Mouse (Mus musculus) midbrain, embryonic 16.5 days (tissue): ENCODE data around the gene Gsk3a. TPM values are rescaled to one million over a fixed set of nuclear protein-coding genes. Genes with fewer than 3 reads are reported as not detected.
A peak's percentile ranks its signal among the peaks of the same experiment; 100 is the strongest.

Source experiments
- ATAC-seq: fragments of 200-750 bp; cut with Nextera tagmentation; 2 replicates; pipeline ENCODE4 v1.8.0; 2017; ENCODE audit warnings: moderate TSS enrichment
- H3K27ac ChIP-seq: fragments of 300-500 bp; sonication (generic); 2 replicates; pipeline ENCODE4 v1.5.1; 2014; ENCODE audit warnings: mild to moderate bottlenecking, low read length, mixed read lengths
- H3K27me3 ChIP-seq: fragments of 300-500 bp; sonication (generic); 2 replicates; pipeline ENCODE4 v1.6.1; 2014; ENCODE audit warnings: low read depth, low read length, mixed read lengths; ENCODE audit not compliant: control insufficient read depth, insufficient read depth
- H3K36me3 ChIP-seq: fragments of 300-500 bp; sonication (generic); 2 replicates; pipeline ENCODE4 v1.6.1; 2014; ENCODE audit warnings: mild to moderate bottlenecking, low read length, moderate library complexity, mixed read lengths; ENCODE audit not compliant: control insufficient read depth, insufficient read depth
- H3K4me1 ChIP-seq: fragments of 300-500 bp; sonication (generic); 2 replicates; pipeline ENCODE4 v1.6.1; 2014; ENCODE audit warnings: mild to moderate bottlenecking, low read length, mixed read lengths; ENCODE audit not compliant: control insufficient read depth, insufficient read depth
- H3K4me2 ChIP-seq: fragments of 300-500 bp; sonication (generic); 2 replicates; pipeline ENCODE4 v1.6.1; 2014; ENCODE audit warnings: mild to moderate bottlenecking, low read length, mixed read lengths
- H3K4me3 ChIP-seq: fragments of 300-500 bp; sonication (generic); 2 replicates; pipeline ENCODE4 v1.5.1; 2014; ENCODE audit warnings: low read depth, mild to moderate bottlenecking, low read length, moderate library complexity, mixed read lengths
- H3K9ac ChIP-seq: fragments of 300-500 bp; sonication (generic); 2 replicates; pipeline ENCODE4 v1.6.1; 2014; ENCODE audit warnings: low read depth, low read length, mixed read lengths
- H3K9me3 ChIP-seq: fragments of 300-500 bp; sonication (generic); replicated peaks from 2 replicates; pipeline ENCODE4 v1.6.1; 2014; ENCODE audit warnings: mild to moderate bottlenecking, low read length, mixed read lengths; ENCODE audit not compliant: control insufficient read depth, poor library complexity, severe bottlenecking
- WGBS: fragments of 180-500 bp; shearing (Covaris S2); extraction: QIAGEN DNeasy Blood & Tissue Kit; methylation state at CpG from one replicate; pipeline ENCODE4 v1.1.7; 2014; 5-methylcytosine and 5-hydroxymethylcytosine counted together
- polyA plus RNA-seq: library from polyadenylated mRNA; unstranded; fragments of >200 nt; fragmentation: Nextera tagmentation; extraction: Ambion mirVana; gene quantifications from 2 replicates; pipeline ENCODE4 v1.2.1, GENCODE M21; 2015

The Gsk3a gene
- polyA plus RNA-seq, 1 experiment from 2014 or later = 17.8 TPM

GRCm38 (mm10) chr7:25251071-25251791 is 13.6 kb upstream of the Gsk3a start:
- peaks cover 47% of the 10 kb centered on the region for H3K4me1 ChIP-seq

GRCm38 (mm10) chr7:25250141-25250972 is 12.7 kb upstream of the Gsk3a start, which contains the start of gene Erf:
Gene Erf, minus strand, starts transcription at chr7:25250761.
- WGBS = under 1% methylated on average over 54 of the region's 81 CpGs
- Histone ChIP-seq H3K4me1 (peaks cover 52% of the 10 kb centered on the region), H3K27me3 (no peaks in the 10 kb centered on the region), H3K9me3 (no peaks in the 10 kb centered on the region), H3K27ac (peak within 1 kb of the TSS; percentile 75), H3K36me3 (no peaks in the 10 kb centered on the region), H3K4me3 (peak within 1 kb of the TSS; percentile 76), H3K9ac (peak within 1 kb of the TSS; percentile 72), H3K4me2 (peak within 1 kb of the TSS; percentile 97)
- ATAC-seq = peak; percentile 81

More at GRCm38 (mm10) chr7:25251071-25251791, 13.6 kb upstream of the Gsk3a start:
- Histone ChIP-seq H3K4me2 (peak overlapping the region; percentile 97), H3K27me3 (no peaks in the 10 kb centered on the region), H3K36me3 (no peaks in the 10 kb centered on the region), H3K27ac (peak overlapping the region; percentile 70), H3K9me3 (no peaks in the 10 kb centered on the region), H3K9ac (peak overlapping the region; percentile 72), H3K4me3 (peak overlapping the region; percentile 76)
- WGBS = under 1% methylated on average over 22 of the region's 22 CpGs
- ATAC-seq = peak; percentile 13

- H3K27me3 ChIP-seq = no peaks in the 10 kb centered on the region
- under 1% methylated on average over 33 of the region's 73 CpGs for WGBS
- ATAC-seq = peak; percentile 14; the same call in 1 of the 2 replicates
- H3K36me3 ChIP-seq = no peaks in the 10 kb centered on the region
- H3K4me3 ChIP-seq = peak overlapping the region; percentile 76
- H3K9me3 ChIP-seq = no peaks in the 10 kb centered on the region
- H3K4me1 ChIP-seq = peaks cover 52% of the 10 kb centered on the region
- peak overlapping the region; percentile 97 for H3K4me2 ChIP-seq
- H3K9ac ChIP-seq = peak overlapping the region; percentile 72
- peak overlapping the region; percentile 75 for H3K27ac ChIP-seq
These were observed 11.9 kb upstream of the Gsk3a start for GRCm38 (mm10) chr7:25249314-25250140.

GRCm38 (mm10) chr7:25248846-25249313 is 11.2 kb upstream of the Gsk3a start:
- no peaks in the 10 kb centered on the region for H3K27me3 ChIP-seq
- under 1% methylated on average over 23 of the region's 25 CpGs for WGBS
- peaks cover 52% of the 10 kb centered on the region for H3K4me1 ChIP-seq
- H3K4me3 ChIP-seq = peak overlapping the region; percentile 76
- H3K9ac ChIP-seq = peak overlapping the region; percentile 72
- H3K9me3 ChIP-seq = no peaks in the 10 kb centered on the region
- ATAC-seq = peak; percentile 5; the same call in 1 of the 2 replicates
- H3K36me3 ChIP-seq = no peaks in the 10 kb centered on the region
- H3K27ac ChIP-seq = peak overlapping the region; percentile 75
- peak overlapping the region; percentile 97 for H3K4me2 ChIP-seq

DNA sequence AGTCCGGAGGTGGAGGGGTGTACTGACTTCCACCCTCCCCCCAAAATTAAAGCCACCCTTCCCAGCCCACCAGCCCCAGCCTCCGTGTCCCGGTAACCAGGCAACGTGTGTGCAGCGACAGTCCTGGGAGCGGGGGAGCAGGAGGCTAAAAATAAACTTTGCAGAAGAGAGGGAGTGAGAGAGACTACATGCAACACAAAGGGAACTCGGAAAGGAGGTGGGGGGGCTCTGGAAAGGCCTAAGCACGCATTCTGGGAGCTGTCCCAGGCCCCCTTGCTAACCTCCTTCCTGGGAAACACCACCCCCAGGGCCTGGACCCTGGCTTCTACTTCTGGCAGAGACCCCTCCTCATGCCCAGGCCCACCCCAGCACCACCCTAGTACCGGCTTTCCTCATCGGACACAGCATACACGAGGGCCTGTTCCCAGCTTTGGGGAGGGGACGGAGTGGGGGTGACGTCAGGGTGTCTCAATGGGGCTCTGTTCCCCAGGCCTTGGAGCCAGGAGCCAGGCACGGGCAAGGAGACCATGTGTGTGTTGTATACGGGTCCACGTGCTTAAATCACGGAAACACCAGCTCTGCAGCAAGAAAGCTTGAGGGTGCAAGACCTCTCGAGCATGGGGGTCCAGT is 10.5 kb upstream of the Gsk3a start:
- Histone ChIP-seq H3K9ac (peak overlapping the region; percentile 72), H3K9me3 (no peaks in the 10 kb centered on the region), H3K4me2 (peak overlapping the region; percentile 97), H3K36me3 (no peaks in the 10 kb centered on the region), H3K27me3 (no peaks in the 10 kb centered on the region), H3K27ac (peak overlapping the region; percentile 75), H3K4me3 (peak overlapping the region; percentile 76), H3K4me1 (peaks cover 52% of the 10 kb centered on the region)
- ATAC-seq = peak; percentile 40
- WGBS = 5% methylated on average over 18 of the region's 18 CpGs

GRCm38 (mm10) chr7:25247498-25247897 is 9.8 kb upstream of the Gsk3a start:
- no peak for ATAC-seq
- peak overlapping the region; percentile 72 for H3K9ac ChIP-seq
- no peaks in the 10 kb centered on the region for H3K9me3 ChIP-seq
- H3K4me1 ChIP-seq = peaks cover 52% of the 10 kb centered on the region
- H3K27me3 ChIP-seq = no peaks in the 10 kb centered on the region
- peak overlapping the region; percentile 97 for H3K4me2 ChIP-seq
- H3K4me3 ChIP-seq = peak overlapping the region; percentile 76
- no peaks in the 10 kb centered on the region for H3K36me3 ChIP-seq
- peak overlapping the region; percentile 75 for H3K27ac ChIP-seq
- 18% methylated on average over 3 of the region's 3 CpGs for WGBS

GRCm38 (mm10) chr7:25246759-25247137 is 9.1 kb upstream of the Gsk3a start:
- no peaks in the 10 kb centered on the region for H3K36me3 ChIP-seq
- H3K9ac ChIP-seq = peak overlapping the region; percentile 41; the same call in 1 of the 2 replicates
- ATAC-seq = no peak
- peaks cover 48% of the 10 kb centered on the region for H3K4me1 ChIP-seq
- peak overlapping the region; percentile 76 for H3K4me3 ChIP-seq
- no peaks in the 10 kb centered on the region for H3K27me3 ChIP-seq
- 34% methylated on average over 4 of the region's 4 CpGs for WGBS
- no peaks in the 10 kb centered on the region for H3K9me3 ChIP-seq
- peak overlapping the region; percentile 75; the same call in 1 of the 2 replicates for H3K27ac ChIP-seq
- peak overlapping the region; percentile 97; the same call in 1 of the 2 replicates for H3K4me2 ChIP-seq
